Mouse (Mus musculus): ENCODE measurements around the gene Nsrp1. TPM values are rescaled to one million over a fixed set of nuclear protein-coding genes. Genes with fewer than 3 reads are reported as not detected.
"Not testable (repeated sequence)": the region's sequence is repeated elsewhere in the genome, so short reads cannot be mapped to it uniquely, and the experiment has no call there.

Gene Nsrp1
- polyA plus RNA-seq, 1 experiment, result 0.77 TPM

GRCm38 (mm10) chr11:77087004-77087403, 8.8 kb upstream of the Nsrp1 start:
- no peak for TF ChIP-seq CTCF (IDR thresholded peaks at IDR 0.05; ENCODE audit: extremely low read depth, insufficient read depth, insufficient read length, insufficient replicate concordance)
- Histone ChIP-seq H3K4me1 (ENCODE audit: control insufficient read depth, insufficient read depth, insufficient read length) (no peaks in the 10 kb centered on the region), H3K27me3 (ENCODE audit: control insufficient read depth, insufficient read depth, low read length) (0 out of 2 replicates have a peak, but pooled peaks cover 2% of the 10 kb centered on the region), H3K36me3 (ENCODE audit: control insufficient read depth, insufficient read depth, low read length) (no peaks in the 10 kb centered on the region), H3K27ac (ENCODE audit: insufficient read depth, low read length) (no peak overlapping the region), H3K4me3 (ENCODE audit: extremely low read depth, insufficient read depth, insufficient read length) (no peak overlapping the region)
- WGBS, result 87% methylated on average over 2 of the region's 2 CpGs
- DNase-seq (ENCODE audit: low read depth in 1 of 2, low spot score in 2 of 2), result no peak

DNA sequence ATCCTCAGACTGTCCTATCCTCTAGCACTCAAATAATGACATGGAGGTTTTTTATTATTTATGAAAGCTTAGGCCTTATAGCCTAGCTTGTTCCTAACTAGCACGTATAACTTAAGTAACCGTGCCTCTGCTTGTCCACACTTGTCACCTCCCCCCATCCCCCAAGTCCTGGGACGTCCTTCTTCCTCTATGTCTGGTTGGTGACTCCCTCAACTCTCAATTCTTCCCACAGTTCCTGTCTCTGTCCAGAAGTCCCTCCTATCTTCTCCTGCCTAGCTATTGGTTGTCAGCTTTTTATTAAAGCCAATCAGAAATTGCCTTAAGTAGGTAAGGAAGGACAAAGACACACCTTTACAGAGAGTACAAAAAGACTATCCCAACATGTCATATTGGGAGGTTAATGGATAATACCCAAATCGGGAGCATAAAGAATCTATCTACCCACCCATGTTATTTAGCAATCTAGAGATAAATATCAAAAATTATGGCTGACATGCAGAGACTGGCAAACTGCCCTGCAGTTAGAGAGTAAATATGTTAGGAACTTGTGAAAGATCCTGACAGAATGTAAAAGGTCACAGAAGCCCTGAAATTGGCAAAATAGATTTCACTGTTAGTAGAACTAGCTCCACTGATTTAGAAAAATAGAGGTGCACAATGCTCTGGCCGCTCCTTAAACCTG, 5.9 kb upstream of the Nsrp1 start:
- no peak overlapping the region for H3K27ac ChIP-seq (ENCODE audit: insufficient read depth, low read length)
- 0 out of 2 replicates have a peak, but pooled peaks cover 2% of the 10 kb centered on the region for H3K27me3 ChIP-seq (ENCODE audit: control insufficient read depth, insufficient read depth, low read length)
- H3K4me1 ChIP-seq (ENCODE audit: control insufficient read depth, insufficient read depth, insufficient read length), result no peaks in the 10 kb centered on the region
- DNase-seq (ENCODE audit: low read depth in 1 of 2, low spot score in 2 of 2), result no peak
- TF ChIP-seq CTCF (IDR thresholded peaks at IDR 0.05; ENCODE audit: extremely low read depth, insufficient read depth, insufficient read length, insufficient replicate concordance) (no peak), POLR2A (IDR thresholded peaks at IDR 0.05; ENCODE audit: low read depth, low read length) (no peak)
- no peaks in the 10 kb centered on the region for H3K36me3 ChIP-seq (ENCODE audit: control insufficient read depth, insufficient read depth, low read length)
- no peak overlapping the region for H3K4me3 ChIP-seq (ENCODE audit: extremely low read depth, insufficient read depth, insufficient read length)
- WGBS, result 62% methylated on average over 5 of the region's 5 CpGs

DNA sequence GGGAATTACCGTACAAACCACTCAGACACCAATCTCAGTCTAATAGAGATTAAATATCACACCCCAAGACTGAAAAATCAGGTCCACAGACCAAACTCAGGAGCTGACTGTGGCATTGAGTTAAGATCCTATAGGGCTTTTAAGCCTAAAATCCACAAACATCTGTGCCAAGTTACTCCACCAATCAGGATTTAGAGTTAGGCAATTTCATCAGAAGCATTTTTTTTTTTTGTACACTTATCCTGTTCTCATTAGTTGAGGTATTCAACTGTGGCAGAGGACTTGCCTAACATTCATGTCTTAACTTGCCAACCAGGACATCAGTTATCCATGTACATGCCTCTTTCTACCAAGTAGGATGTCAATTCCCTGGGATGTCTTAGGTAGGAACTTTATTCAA, 1.1 kb upstream of the Nsrp1 start:
- TF ChIP-seq POLR2A (IDR thresholded peaks at IDR 0.05; ENCODE audit: low read depth, low read length), result no peak
- TF ChIP-seq CTCF (IDR thresholded peaks at IDR 0.05; ENCODE audit: extremely low read depth, insufficient read depth, insufficient read length, insufficient replicate concordance), result no peak
- H3K27ac ChIP-seq (ENCODE audit: insufficient read depth, low read length), result no peak overlapping the region
- 95% methylated on average over 1 of the region's 1 CpGs for WGBS

GRCm38 (mm10) chr11:77077792-77078191, 443 bp downstream of the Nsrp1 start:
- peak overlapping the region; percentile 70; the same call in 1 of the 2 replicates for H3K27ac ChIP-seq (ENCODE audit: insufficient read depth, low read length)
- DNase-seq (ENCODE audit: low read depth in 1 of 2, low spot score in 2 of 2), result peak in 1 of 2 experiments; percentile 6
- 1% methylated on average over 16 of the region's 16 CpGs for WGBS
- H3K4me3 ChIP-seq (ENCODE audit: extremely low read depth, insufficient read depth, insufficient read length), result peak overlapping the region; percentile 91
- peaks cover 6% of the 10 kb centered on the region for H3K36me3 ChIP-seq (ENCODE audit: control insufficient read depth, insufficient read depth, low read length)
- TF ChIP-seq POLR2A (IDR thresholded peaks at IDR 0.05; ENCODE audit: low read depth, low read length) (no peak), CTCF (IDR thresholded peaks at IDR 0.05; ENCODE audit: extremely low read depth, insufficient read depth, insufficient read length, insufficient replicate concordance) (no peak)
- no peaks in the 10 kb centered on the region for H3K27me3 ChIP-seq (ENCODE audit: control insufficient read depth, insufficient read depth, low read length)
- no peaks in the 10 kb centered on the region for H3K4me1 ChIP-seq (ENCODE audit: control insufficient read depth, insufficient read depth, insufficient read length)

More for the DNA sequence above, 1.1 kb upstream of the Nsrp1 start:
- H3K27me3 ChIP-seq (ENCODE audit: control insufficient read depth, insufficient read depth, low read length), result no peaks in the 10 kb centered on the region
- H3K4me1 ChIP-seq (ENCODE audit: control insufficient read depth, insufficient read depth, insufficient read length), result no peaks in the 10 kb centered on the region
- no peak for DNase-seq (ENCODE audit: low read depth in 1 of 2, low spot score in 2 of 2)
- H3K4me3 ChIP-seq (ENCODE audit: extremely low read depth, insufficient read depth, insufficient read length), result no peak overlapping the region
- H3K36me3 ChIP-seq (ENCODE audit: control insufficient read depth, insufficient read depth, low read length), result peaks cover 3% of the 10 kb centered on the region

- WGBS, result 59% methylated on average over 4 of the region's 4 CpGs
- H3K27me3 ChIP-seq (ENCODE audit: control insufficient read depth, insufficient read depth, low read length); H3K4me1 ChIP-seq (ENCODE audit: control insufficient read depth, insufficient read depth, insufficient read length); H3K27ac ChIP-seq (ENCODE audit: insufficient read depth, low read length); DNase-seq (ENCODE audit: low read depth in 1 of 2, low spot score in 2 of 2); H3K36me3 ChIP-seq (ENCODE audit: control insufficient read depth, insufficient read depth, low read length): not testable (repeated sequence)
- peak overlapping the region; percentile 91; the same call in 1 of the 2 replicates for H3K4me3 ChIP-seq (ENCODE audit: extremely low read depth, insufficient read depth, insufficient read length)
Measured at GRCm38 (mm10) chr11:77077331-77077730, 904 bp downstream of the Nsrp1 start.

- H3K27me3 ChIP-seq (ENCODE audit: control insufficient read depth, insufficient read depth, low read length), result no peaks in the 10 kb centered on the region
- no peak overlapping the region for H3K4me3 ChIP-seq (ENCODE audit: extremely low read depth, insufficient read depth, insufficient read length)
- no peak overlapping the region for H3K27ac ChIP-seq (ENCODE audit: insufficient read depth, low read length)
- DNase-seq (ENCODE audit: low read depth in 1 of 2, low spot score in 2 of 2), result peak in 1 of 2 experiments; percentile 17
- TF ChIP-seq POLR2A (IDR thresholded peaks at IDR 0.05; ENCODE audit: low read depth, low read length) (no peak), CTCF (IDR thresholded peaks at IDR 0.05; ENCODE audit: extremely low read depth, insufficient read depth, insufficient read length, insufficient replicate concordance) (no peak)
- H3K36me3 ChIP-seq (ENCODE audit: control insufficient read depth, insufficient read depth, low read length), result peaks cover 8% of the 10 kb centered on the region
- no peaks in the 10 kb centered on the region for H3K4me1 ChIP-seq (ENCODE audit: control insufficient read depth, insufficient read depth, insufficient read length)
- 72% methylated on average over 4 of the region's 4 CpGs for WGBS
Measured at GRCm38 (mm10) chr11:77070721-77071120, 7.5 kb downstream of the Nsrp1 start.

DNA sequence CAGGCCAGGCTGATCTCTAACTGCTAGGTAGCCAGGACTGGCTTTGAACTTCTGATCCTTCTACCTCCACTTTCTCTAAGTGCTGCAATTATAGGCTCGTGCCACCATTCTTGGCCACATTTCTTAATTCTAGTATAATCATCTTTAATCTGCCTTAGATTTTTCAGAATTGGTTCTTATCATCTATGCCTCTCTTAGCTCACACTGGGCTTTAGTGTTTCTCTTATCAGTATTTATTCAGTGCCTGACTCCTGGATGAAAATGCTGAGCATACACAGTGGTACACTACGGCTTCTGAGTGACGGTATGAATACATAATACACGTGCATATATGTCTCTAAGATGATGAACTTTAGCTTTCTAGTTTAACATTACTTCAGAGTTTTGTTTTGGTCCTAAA, 9.4 kb downstream of the Nsrp1 start:
- H3K4me1 ChIP-seq (ENCODE audit: control insufficient read depth, insufficient read depth, insufficient read length), result no peaks in the 10 kb centered on the region
- H3K4me3 ChIP-seq (ENCODE audit: extremely low read depth, insufficient read depth, insufficient read length), result no peak overlapping the region
- DNase-seq (ENCODE audit: low read depth in 1 of 2, low spot score in 2 of 2), result no peak
- TF ChIP-seq POLR2A (IDR thresholded peaks at IDR 0.05; ENCODE audit: low read depth, low read length) (no peak), CTCF (IDR thresholded peaks at IDR 0.05; ENCODE audit: extremely low read depth, insufficient read depth, insufficient read length, insufficient replicate concordance) (no peak)
- peaks cover 4% of the 10 kb centered on the region; the same call in 1 of the 2 replicates for H3K36me3 ChIP-seq (ENCODE audit: control insufficient read depth, insufficient read depth, low read length)
- H3K27me3 ChIP-seq (ENCODE audit: control insufficient read depth, insufficient read depth, low read length), result no peaks in the 10 kb centered on the region
- no peak overlapping the region for H3K27ac ChIP-seq (ENCODE audit: insufficient read depth, low read length)
- WGBS, result 91% methylated on average over 4 of the region's 4 CpGs
